Mouse (Mus musculus) gonadal fat pad, adult 2 months (tissue): Measurements from ENCODE around the gene Cops7a. TPM values are rescaled to one million over a fixed set of nuclear protein-coding genes. Genes with fewer than 3 reads are reported as not detected.

Experiments used
- DNase-seq: peaks from one replicate; pipeline ENCODE4 v3.0.0-alpha.2; 2012; ENCODE audit warnings: low read depth
- polyA plus RNA-seq: library from polyadenylated mRNA; depleted of rRNA; stranded (reverse); fragments of >200 nt; gene quantifications from 2 replicates; pipeline ENCODE4 v1.2.3, GENCODE M21; 2012; rRNA removed

Cops7a gene
- polyA plus RNA-seq, 1 experiment = 195 TPM

DNA sequence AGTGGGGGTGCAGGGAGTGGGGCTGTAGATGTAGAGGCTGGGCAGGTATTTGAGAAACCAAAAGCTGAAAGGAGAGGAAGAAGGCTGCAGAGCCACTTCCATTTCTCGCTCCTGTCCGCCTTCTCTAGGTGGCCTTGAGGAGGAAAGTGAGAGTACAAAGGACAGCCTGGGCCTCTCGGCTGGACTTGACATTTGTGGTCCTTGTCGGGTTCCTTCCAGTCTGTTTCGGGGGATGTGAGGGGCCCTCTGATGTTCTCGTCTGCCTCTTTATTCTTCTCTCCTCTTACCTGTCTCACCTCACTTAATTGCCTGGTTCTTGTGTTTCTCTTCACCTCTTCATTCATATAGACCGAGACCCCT is 47.0 kb downstream of the Cops7a start:
- no peak for DNase-seq

DNA sequence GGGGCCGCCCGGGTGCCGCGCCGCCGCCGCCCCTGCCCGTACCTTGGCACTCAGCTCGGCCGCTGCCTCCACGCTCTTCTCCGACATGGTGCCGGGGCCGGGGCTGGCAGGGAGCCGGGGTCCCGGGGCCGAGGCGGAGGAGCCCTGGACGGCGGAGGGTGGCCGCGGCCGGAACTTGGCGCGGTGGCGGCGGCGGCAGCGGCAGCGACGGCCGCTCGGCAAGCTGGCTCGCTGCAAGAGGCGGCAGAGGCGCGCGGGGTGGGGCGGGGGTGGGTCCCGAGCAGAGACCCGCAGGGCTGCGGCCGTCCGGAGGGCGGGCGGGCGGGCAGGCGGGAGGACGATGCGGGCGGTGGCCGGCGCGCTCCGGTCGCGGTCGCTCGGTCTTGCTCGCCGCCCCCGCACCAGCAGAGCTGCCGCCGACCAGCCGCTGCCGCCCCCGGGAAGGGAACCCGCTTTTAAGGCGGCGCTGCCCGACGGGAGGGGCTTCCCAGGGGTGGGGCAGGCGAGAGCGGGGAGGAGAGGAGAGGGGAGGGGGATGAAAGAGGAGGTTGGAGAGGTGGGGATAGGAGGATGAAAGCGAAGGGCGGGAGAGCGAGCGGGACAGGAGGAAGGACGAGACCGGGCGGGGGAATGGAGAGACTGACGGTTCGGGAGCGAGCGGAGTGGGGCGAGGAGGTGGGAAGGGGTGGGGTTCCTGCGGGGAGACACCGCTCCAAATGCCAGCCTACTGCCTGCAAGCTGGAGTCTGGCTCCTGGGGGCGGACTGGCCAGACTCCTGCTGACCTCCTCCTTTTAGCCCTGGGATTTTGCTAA is 47.6 kb downstream of the Cops7a start:
- DNase-seq = no peak

DNA sequence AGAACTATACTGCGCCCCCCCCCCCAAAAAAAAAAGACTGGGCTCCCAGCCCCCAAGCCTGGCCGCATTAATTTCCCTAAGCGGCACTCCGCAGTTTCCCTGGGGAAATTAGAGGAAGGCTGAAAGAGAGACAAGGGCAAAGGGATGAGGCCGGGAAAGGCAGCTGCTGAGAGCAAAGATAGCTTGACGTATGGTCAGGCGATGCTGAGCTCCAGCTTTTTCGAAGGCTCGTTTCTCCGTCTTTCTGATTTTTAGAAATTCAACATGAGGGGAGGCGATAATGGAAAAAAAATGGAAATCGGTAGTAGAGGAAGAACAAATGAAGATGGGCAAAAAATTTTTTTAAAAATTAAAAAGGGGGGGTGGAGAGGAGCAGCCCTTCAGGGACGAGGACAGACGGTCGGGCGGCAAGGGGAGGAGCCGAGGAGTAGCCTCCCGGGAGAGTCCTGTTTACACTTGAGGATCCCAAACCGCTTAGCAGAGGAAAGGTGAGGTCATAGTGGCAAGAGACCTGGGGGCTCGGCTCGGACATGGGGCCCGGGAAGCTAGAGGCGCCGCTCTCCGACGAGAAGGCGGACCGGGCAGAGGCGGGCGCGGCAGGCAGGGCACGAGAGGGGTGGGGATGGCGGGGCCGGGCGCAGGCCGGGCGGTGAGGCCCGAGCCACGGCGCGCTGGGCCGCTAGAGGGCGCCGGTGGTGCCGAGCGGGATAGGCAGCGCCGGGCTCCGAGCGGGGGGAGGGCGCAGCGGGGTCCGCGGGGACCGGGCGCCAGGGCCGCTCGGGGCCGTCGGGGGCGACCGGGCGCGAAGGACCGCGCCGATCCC is 48.4 kb downstream of the Cops7a start:
- DNase-seq = no peak

DNA sequence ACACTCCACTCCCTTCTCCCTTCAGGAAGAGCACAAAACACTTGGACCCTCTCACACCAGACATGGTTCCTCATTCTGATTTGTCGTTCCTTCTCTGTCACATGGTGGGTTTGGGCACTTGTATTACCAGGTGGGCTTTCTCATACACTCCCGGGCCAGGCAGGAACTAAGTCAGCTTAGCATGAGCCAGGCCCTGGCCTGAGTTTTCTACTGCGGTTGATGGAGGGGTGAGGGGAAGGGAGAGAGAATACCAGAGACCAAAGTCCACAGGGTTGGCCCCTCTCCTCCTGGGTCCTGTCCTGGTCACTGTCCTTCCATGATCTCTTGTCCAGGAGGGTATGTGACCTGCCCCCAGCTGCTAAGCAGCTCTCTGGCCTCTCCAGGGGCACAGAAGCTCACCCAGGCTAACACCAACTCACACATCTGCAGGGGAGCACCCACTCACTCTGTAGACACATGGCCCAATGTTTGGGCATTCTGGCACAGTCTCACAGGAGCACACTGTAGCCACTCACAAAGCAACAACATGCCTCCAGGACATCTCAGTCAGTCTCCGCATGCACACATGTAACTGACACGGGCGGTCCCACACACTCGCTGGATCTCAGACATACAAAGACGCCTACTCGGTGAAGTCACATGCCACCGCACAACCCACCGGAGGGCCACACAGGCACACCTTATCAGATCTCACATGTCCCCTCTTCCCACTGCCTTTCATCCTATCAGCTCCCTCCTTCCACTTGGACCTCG is 49.2 kb downstream of the Cops7a start:
- no peak for DNase-seq

DNA sequence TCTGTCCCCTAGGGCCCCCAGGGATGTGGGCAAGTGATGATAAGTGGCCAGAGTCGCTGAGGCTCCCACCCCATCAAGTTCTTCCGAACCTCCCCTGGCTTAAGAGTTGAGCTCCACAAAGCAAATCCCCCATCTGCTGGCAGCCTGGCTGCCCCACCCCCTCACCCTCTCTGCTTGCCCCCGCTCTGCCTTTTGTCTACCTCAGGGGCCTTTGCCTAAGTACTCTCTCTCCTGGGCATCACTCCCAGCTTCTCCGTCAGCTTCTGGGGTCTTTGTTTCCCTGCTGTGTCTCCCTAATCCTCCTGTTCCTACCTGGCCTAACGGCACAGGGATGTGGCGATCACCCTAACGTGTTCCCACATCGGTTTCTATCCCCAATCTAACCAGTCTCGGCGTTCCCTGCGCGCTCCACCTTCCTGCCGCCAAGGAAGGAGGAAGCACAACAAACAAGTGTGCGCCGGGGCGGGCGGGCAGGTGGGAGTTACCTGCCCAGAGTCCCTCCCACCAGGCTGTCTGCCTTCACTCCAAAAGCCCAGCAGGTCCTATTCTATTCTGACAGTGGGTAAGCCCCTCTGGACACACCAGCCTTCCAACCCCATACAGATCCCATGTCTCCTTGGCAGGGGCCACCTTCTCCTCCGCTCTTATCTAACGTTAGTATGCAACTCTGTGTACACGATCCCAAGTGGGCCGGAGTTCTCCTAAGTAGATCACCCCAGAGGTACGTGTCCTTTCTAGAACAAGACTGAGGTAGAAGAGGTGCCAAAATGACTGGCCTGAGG is 50.0 kb downstream of the Cops7a start:
- DNase-seq = no peak

DNA sequence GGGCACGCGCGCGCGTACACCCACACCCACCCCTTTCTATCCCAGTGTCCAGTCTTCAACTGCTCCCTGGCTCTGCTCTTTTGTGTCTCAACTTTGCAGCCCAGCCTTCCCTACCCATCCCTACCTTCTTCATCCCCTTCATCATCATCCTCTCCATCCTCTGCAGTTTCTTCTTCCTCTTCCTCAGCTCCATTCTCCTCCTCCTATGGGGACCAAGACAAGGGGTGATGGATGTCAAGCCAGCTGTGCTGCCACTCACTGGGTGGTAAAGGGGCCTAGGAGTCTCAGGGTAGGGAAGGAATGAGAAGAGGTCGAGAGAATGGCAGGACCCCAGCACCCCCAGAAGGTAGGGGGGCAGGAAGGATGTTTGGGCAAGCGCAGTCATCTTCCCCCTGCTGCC is 50.8 kb downstream of the Cops7a start:
- DNase-seq = no peak

DNA sequence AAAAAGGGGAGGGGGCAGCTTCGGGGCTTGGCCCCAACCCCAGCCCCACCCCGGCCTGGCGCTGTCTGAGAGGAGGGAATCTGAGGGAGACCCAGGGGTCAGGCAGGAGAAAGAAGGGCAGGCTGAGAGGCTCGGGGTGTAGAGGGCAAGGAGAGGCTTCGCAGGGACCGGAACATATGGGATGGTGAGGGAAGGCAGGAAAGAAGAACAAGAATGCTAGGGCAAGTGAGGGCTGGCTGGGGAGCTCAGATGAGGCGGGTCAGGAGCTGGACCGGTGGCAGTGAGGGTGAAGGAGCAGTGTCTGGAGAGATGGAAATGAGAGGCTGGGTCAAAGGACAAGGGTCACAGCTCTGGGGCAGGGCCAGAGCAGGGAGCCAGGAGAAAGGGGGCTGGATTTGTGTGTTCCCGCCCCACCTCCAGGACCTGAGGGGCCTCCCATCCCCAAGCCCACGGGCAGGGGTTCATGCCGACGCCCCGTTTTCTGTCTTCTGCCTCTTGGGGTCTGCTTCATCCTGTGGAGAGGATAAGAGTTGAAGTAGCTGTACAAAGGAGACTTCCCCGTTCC is 51.5 kb downstream of the Cops7a start:
- no peak for DNase-seq

DNA sequence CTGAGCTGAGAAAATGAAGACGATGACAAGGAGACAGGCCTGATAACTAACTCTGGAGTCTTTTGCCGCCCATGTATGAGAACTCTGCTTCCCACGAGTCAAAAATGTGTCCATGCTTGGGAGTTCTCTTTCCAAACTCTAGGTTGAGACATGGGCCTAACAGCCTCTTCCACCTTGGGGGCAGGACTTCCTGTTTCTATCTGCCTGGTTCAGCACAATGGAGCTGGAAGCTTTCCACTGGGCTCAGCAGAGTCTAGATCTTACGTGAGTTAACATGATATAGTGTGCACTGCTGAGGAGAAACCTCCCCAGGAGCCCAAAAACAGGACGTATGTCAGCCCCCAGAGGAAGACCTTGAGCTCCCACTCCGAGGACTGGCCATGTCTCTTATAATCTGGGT is 52.1 kb downstream of the Cops7a start:
- DNase-seq = no peak

DNA sequence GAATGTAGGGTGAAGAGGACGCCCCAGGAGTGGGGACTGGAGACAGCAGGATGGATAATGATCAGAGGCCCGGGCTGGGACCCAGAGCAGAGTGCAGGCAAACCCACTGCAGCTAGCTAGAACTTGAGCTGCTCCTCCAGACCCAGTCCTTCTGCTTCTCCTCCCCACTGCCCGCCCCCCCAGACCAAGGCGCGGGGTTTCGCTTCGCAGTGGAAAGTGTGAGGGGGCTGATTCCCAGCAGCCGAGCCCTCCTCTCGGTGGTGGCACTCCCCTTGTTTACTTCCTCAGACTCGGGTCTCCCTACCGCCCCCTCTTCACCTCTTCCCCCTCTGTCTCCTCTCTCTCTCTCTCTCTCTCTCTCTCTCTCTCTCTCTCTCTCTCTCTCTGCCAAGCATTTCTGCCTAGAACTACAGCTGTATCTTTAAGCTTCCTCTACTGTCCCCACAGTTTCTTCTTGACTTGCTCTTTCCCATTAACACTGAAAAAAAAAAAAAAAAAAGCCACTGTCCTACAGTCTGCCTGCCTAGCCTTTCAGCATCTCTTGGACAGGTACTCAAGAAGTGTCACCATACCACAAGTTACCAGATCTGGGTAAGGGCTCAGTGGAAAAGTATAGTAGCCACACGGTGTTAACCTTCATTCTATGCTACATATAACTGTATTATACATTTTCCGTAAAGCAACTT is 53.7 kb downstream of the Cops7a start, which contains the start of gene Lag3:
TSS of gene Lag3 (minus strand) at position 173 of the 686 bp plus-strand sequence.
- DNase-seq = no peak

DNA sequence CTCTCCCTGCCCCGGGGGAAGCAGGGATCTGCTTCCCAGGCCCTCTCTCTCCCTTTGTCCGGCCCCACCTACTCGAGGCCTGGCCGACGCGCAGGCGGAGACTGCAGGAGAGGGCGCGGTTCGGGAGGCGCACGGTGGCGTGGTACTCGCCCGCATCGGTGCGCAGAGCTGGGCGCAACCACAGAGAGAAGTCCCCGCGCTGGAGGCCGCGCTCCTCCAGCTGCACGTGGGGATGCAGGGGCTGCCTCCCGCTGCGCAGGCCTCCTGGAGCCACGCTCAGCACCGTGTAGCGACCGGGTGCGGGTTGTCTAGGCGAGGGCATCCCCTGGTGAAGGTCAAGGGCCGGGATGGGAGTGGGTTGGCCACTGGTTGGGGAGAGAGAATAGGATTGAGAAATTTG is 55.3 kb downstream of the Cops7a start:
- no peak for DNase-seq

Other genes starting within 250 kb of the Cops7a start
- gene Ptpn6, start 226.8 kb downstream of the Cops7a start, polyA plus RNA-seq = 24.2 and 25.2 TPM in 2 replicates
- 329 and 371 TPM in 2 replicates for gene Grcc10, start 224.2 kb downstream of the Cops7a start, polyA plus RNA-seq
- not detected in 2 replicates for gene Gm45234, start 209.5 kb downstream of the Cops7a start, polyA plus RNA-seq
- 22.4 and 55.8 TPM in 2 replicates for gene Atn1, start 209.0 kb downstream of the Cops7a start, polyA plus RNA-seq
- gene Eno2, start 195.9 kb downstream of the Cops7a start, polyA plus RNA-seq = 5.3 TPM in 2 replicates
- gene Lrrc23, start 185.8 kb downstream of the Cops7a start, polyA plus RNA-seq = 3.1 and 4.6 TPM in 2 replicates
- 19.8 and 20.5 TPM in 2 replicates for gene Spsb2, start 156.9 kb downstream of the Cops7a start, polyA plus RNA-seq
- gene Tpi1, start 151.2 kb downstream of the Cops7a start, polyA plus RNA-seq = 494 and 839 TPM in 2 replicates
- gene Usp5, start 136.1 kb downstream of the Cops7a start, polyA plus RNA-seq = 107 and 120 TPM in 2 replicates
- gene Cdca3, start 136.0 kb downstream of the Cops7a start, polyA plus RNA-seq = 7.5 and 8.2 TPM in 2 replicates
- gene Gnb3, start 125.3 kb downstream of the Cops7a start, polyA plus RNA-seq = 0.07 and 0.51 TPM in 2 replicates
- 21.4 and 24.2 TPM in 2 replicates for gene P3h3, start 107.8 kb downstream of the Cops7a start, polyA plus RNA-seq
- 1.0 and 1.9 TPM in 2 replicates for gene Gpr162, start 101.6 kb downstream of the Cops7a start, polyA plus RNA-seq
- 0.50 and 0.95 TPM in 2 replicates for gene Cd4, start 77.3 kb downstream of the Cops7a start, polyA plus RNA-seq
- gene Lag3, start 53.8 kb downstream of the Cops7a start, polyA plus RNA-seq = 2.4 and 3.1 TPM in 2 replicates
- 811 and 1,192 TPM in 2 replicates for gene Ptms, start 45.4 kb downstream of the Cops7a start, polyA plus RNA-seq
- 363 and 367 TPM in 2 replicates for gene Mlf2, start 34.2 kb downstream of the Cops7a start, polyA plus RNA-seq
- gene Pianp, start 31.2 kb upstream of the Cops7a start, polyA plus RNA-seq = 1.3 and 2.0 TPM in 2 replicates
- gene Zfp384, start 43.6 kb upstream of the Cops7a start, polyA plus RNA-seq = 41.9 and 45.0 TPM in 2 replicates
- gene Ing4, start 74.2 kb upstream of the Cops7a start, polyA plus RNA-seq = 43.6 and 59.6 TPM in 2 replicates
- 16.2 and 18.2 TPM in 2 replicates for gene Acrbp, start 84.2 kb upstream of the Cops7a start, polyA plus RNA-seq
- gene Lpar5, start 102.4 kb upstream of the Cops7a start, polyA plus RNA-seq = 5.3 and 5.7 TPM in 2 replicates
- 50.4 and 165 TPM in 2 replicates for gene Chd4, start 130.4 kb upstream of the Cops7a start, polyA plus RNA-seq
- 13.3 and 14.0 TPM in 2 replicates for gene Nop2, start 166.4 kb upstream of the Cops7a start, polyA plus RNA-seq
- 20.9 and 21.5 TPM in 2 replicates for gene Iffo1, start 179.7 kb upstream of the Cops7a start, polyA plus RNA-seq
- gene Gapdh, start 200.9 kb upstream of the Cops7a start, polyA plus RNA-seq = 2,859 and 3,359 TPM in 2 replicates
- gene Ncapd2, start 226.2 kb upstream of the Cops7a start, polyA plus RNA-seq = 21.6 and 26.7 TPM in 2 replicates
- gene Mrpl51, start 226.3 kb upstream of the Cops7a start, polyA plus RNA-seq = 85.6 and 88.7 TPM in 2 replicates